Mouse (Mus musculus) gastrocnemius, postnatal 10 days (tissue): Measurements from ENCODE around the gene a. TPM values are rescaled to one million over a fixed set of nuclear protein-coding genes. Genes with fewer than 3 reads are reported as not detected.

Experiments
- DNase-seq: peaks from one replicate; pipeline ENCODE4 v3.0.0; 2021; ENCODE audit warnings: mixed read lengths
- total RNA-seq, 2 experiments: library from RNA; stranded (reverse); gene quantifications; 2 replicates each; pipeline ENCODE4 v1.2.3; 2021

a gene
- total RNA-seq, 2 experiments from 2014 or later = not detected

DNA sequence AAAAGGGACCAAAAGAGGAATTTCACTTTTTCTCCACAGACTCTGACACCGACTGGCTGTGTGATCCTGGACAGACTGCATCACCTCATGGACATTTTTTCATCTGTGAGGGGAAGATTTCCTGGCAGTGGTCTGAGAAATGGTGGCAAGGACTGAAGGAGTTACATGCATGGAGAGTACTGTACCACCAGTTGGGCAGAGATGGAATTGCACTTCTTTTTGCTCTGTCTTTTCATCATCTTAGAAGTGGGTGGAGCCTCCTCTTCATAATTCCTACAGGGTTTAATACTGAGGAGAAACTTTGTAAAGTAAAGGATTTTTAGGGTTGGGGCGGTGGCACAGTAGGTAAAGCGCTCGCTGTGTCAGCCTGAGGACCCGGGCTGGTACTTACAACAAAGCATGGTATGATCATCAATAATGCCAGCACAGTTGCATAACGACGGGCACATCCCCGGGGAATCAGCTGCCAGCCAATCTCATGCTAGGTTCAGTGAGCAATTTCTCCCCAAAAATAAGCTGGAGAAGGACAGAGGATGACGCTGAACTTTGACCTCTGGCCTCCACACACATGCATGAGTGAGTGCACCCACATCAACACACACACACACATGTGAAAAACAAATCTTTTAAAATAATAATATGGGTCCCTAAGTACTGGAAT lies 307.6 kb downstream of the a start:
- no peak for DNase-seq

- no peak for DNase-seq
Measured at GRCm38 (mm10) chr2:155099421-155099820, 308.2 kb downstream of the a start.

DNA sequence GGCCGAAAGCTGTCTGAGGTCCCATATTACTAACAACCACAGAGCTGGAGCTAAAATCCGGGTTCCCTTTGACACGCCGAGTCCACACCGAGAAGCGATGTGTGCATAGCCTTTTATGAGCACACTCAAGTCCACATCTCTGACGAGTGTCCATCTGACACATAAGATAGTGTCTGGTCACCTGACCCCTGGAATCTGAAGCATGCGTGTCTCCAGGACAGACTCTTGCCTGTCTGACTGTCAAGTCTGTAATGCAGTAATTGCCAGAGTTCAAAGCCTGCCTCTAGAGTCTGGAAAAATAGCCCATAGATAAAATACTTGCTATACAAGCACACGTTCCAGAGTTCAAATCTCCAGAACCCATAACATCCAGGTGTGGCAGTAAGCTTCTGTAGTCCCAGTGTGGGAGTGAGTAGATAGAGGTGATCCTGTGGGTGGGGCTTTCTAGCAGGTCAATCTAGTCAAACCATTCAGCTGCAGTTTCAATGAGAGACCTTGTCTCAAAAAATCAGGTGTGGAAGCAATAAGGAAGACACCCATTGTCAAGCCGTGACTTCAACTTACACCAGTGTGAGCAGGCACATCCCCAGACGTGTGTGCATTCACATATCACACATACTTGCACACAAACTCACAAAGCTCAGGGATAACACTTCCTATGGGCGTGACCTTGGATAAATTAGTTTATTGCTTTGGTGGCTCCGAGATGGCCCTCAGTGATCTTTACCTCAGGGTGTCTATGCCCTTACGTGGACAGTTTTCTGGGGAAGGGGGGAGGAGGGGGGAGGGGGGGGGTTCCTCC lies 309.0 kb downstream of the a start:
- no peak for DNase-seq

Other genes starting within 250 kb of the a start
- gene 1700003F12Rik, start 244.3 kb upstream of the a start, total RNA-seq = under 1 TPM in 1 of 2 experiments, not detected in 1; 0.81 TPM
- not detected for gene Actl10, start 239.6 kb upstream of the a start, total RNA-seq
- under 1 TPM; 0.73 to 0.79 TPM for gene Necab3, start 232.5 kb upstream of the a start, total RNA-seq
- gene E2f1, start 221.5 kb upstream of the a start, total RNA-seq = 1 to 10 TPM; 6.3 to 8.7 TPM
- gene Pxmp4, start 187.7 kb upstream of the a start, total RNA-seq = 10 to 100 TPM; 15.1 to 16.1 TPM
- gene Zfp341, start 178.1 kb upstream of the a start, total RNA-seq = 1 to 10 TPM; 1.8 to 2.3 TPM
- not detected for gene 4930519P11Rik, start 178.0 kb upstream of the a start, total RNA-seq
- gene Chmp4b, start 139.7 kb upstream of the a start, total RNA-seq = 100 to 1,000 TPM; 104 to 110 TPM
- not detected for gene Gm14214, start 21.4 kb upstream of the a start, total RNA-seq
- gene Raly, start 306 bp upstream of the a start, total RNA-seq = 100 to 1,000 TPM; 129 to 134 TPM
- gene Eif2s2, start 101.5 kb downstream of the a start, total RNA-seq = 100 to 1,000 TPM; 106 to 109 TPM
- not detected for gene Gm14226, start 226.9 kb downstream of the a start, total RNA-seq